Mouse (Mus musculus): Measurements from ENCODE around the gene H2-Ab1.

DNA sequence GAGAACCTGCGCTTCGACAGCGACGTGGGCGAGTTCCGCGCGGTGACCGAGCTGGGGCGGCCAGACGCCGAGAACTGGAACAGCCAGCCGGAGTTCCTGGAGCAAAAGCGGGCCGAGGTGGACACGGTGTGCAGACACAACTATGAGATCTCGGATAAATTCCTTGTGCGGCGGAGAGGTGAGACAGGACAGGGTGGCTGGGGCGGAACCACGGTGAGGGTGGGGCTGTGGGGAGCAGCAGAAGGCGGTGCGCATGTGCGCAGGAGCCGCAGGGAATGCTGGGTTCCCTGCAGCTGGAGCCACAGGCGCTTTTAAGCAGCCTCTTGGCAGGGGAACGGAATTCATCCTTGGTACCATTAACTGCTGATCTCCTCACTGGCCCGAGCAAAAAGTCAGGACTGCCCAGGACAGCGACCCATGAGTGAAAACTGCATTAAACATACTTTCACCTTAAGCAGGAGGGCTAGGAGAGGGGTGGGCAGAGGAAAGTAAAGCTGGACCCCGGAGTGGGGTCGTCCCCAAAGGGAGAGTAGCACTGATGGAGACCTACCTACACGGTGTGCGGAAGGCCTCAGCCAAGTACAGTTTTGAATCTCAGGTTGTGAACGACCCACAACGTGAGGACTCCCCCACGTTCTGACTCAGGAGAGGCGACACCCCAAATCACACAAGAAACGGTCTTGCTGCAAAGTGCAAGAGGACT is 52.3 kb downstream of the H2-Ab1 start:
- no peak for TF ChIP-seq POLR2AphosphoS2 (IDR thresholded peaks at IDR 0.05; ENCODE audit: insufficient read length, low read depth)
- no peak for TF ChIP-seq POLR2A (IDR thresholded peaks at IDR 0.05; ENCODE audit: insufficient read length, low read depth)
- TF ChIP-seq USF1 (IDR thresholded peaks at IDR 0.05; ENCODE audit: low read depth), result no peak
- TF ChIP-seq MYOG (IDR thresholded peaks at IDR 0.05; ENCODE audit: control insufficient read depth in 1 of 3, insufficient read depth in 1 of 3, insufficient read length in 2 of 3, low read depth in 2 of 3), result no peak
- TF ChIP-seq E2F4 (IDR thresholded peaks at IDR 0.05; ENCODE audit: insufficient read depth), result no peak
- TF ChIP-seq CEBPB (IDR thresholded peaks at IDR 0.05; ENCODE audit: insufficient read depth, poor library complexity, severe bottlenecking), result no peak

Measured in myocyte (in vitro differentiated cells).